Mouse (Mus musculus) heart, postnatal 0 days (tissue): ENCODE results near the gene Bcl9.

Experiments
- CTCF ChIP-seq: IDR thresholded peaks from 2 replicates; pipeline ENCODE4 v1.5.1; 2016; ENCODE audit warnings: antibody characterized with exemption, control low read depth, low read depth
- EP300 ChIP-seq: IDR thresholded peaks from 2 replicates; pipeline ENCODE4 v1.6.1; 2016; ENCODE audit warnings: antibody characterized with exemption, low read depth

- no peak for TF ChIP-seq CTCF
- TF ChIP-seq EP300 = no peak
Measured at GRCm38 (mm10) chr3:97159986-97160385, 137.7 kb downstream of the Bcl9 start.
